Mouse (Mus musculus) MEL (cell line): ENCODE measurements at regions not wholly inside any gene's neighbourhood (a gene's known extent, or its start where the extent isn't known, plus 50 kb on each side); places are given as distances from the start of the nearest gene placed in this dataset.

Source experiments
- DNase-seq: peaks from one replicate; pipeline ENCODE4 v3.0.0; 2011; ENCODE audit warnings: low read depth, low spot score
- H3K27ac ChIP-seq: 2 replicates; pipeline ENCODE4 v1.5.1; 2012; ENCODE audit warnings: low read depth, mild to moderate bottlenecking, control low read depth, low read length, moderate library complexity; ENCODE audit not compliant: control insufficient read depth
- H3K27me3 ChIP-seq, 2 experiments: fragments of 150-350 bp in 1 of 2; sonication (generic) in 1 of 2; 2 replicates each; pipeline ENCODE4 v1.6.1; 2012; ENCODE audit warnings: low read length in 2 of 2, mild to moderate bottlenecking in 2 of 2, improper control_type of control experiment in 1 of 2, moderate library complexity in 1 of 2; ENCODE audit not compliant: insufficient read depth in 2 of 2, control insufficient read depth in 1 of 2
- H3K36me3 ChIP-seq, 2 experiments: 2 replicates each; pipeline ENCODE4 v1.6.1; 2012 to 2014; ENCODE audit warnings: low read length in 2 of 2, improper control_type of control experiment in 1 of 2, inconsistent platforms in 1 of 2, mild to moderate bottlenecking in 1 of 2; ENCODE audit not compliant: insufficient read depth in 2 of 2, control insufficient read depth in 1 of 2
- H3K4me1 ChIP-seq, 2 experiments: fragments of 150-350 bp in 1 of 2; sonication (generic) in 1 of 2; 2 replicates each; pipeline ENCODE4 v1.6.1; 2012; ENCODE audit warnings: low read length in 2 of 2, improper control_type of control experiment in 1 of 2, mild to moderate bottlenecking in 1 of 2; ENCODE audit not compliant: insufficient read depth in 2 of 2, control insufficient read depth in 1 of 2
- H3K4me3 ChIP-seq, 2 experiments: fragments of 150-350 bp in 1 of 2; sonication (generic) in 1 of 2; 2 replicates each; pipeline ENCODE4 v1.5.1; 2012; ENCODE audit warnings: low read depth in 2 of 2, low read length in 2 of 2, mild to moderate bottlenecking in 2 of 2, moderate library complexity in 2 of 2, control low read depth in 1 of 2, improper control_type of control experiment in 1 of 2; ENCODE audit not compliant: control insufficient read depth in 1 of 2, insufficient read depth in 1 of 2
- H3K79me2 ChIP-seq: 2 replicates; pipeline ENCODE4 v1.6.1; 2012; ENCODE audit warnings: mild to moderate bottlenecking, low read length, moderate library complexity; ENCODE audit not compliant: control insufficient read depth, poor library complexity, insufficient read depth
- H3K9ac ChIP-seq: 2 replicates; pipeline ENCODE4 v1.6.1; 2012; ENCODE audit warnings: low read depth, mild to moderate bottlenecking, control low read depth, low read length, moderate library complexity; ENCODE audit not compliant: control insufficient read depth, poor library complexity, severe bottlenecking
- H3K9me3 ChIP-seq: fragments of 150-350 bp; sonication (generic); replicated peaks from 2 replicates; pipeline ENCODE4 v1.6.1; 2012; ENCODE audit warnings: mild to moderate bottlenecking, low read length, improper control_type of control experiment, moderate library complexity; ENCODE audit not compliant: insufficient read depth
- CHD1 ChIP-seq: IDR thresholded peaks from 2 replicates; pipeline ENCODE4 v1.6.1; 2012; ENCODE audit warnings: low read depth, mild to moderate bottlenecking, inconsistent platforms, low read length, improper control_type of control experiment
- CHD2 ChIP-seq: IDR thresholded peaks from 2 replicates; pipeline ENCODE4 v1.6.1; 2011; ENCODE audit warnings: low read length, improper control_type of control experiment
- CTCF ChIP-seq, 3 experiments: IDR thresholded peaks in 2 of 3; conservative IDR thresholded peaks in 1 of 3; 2 replicates each; pipeline ENCODE4 v1.5.1; 2011 to 2012; ENCODE audit warnings: low read length in 3 of 3, low read depth in 2 of 3, mild to moderate bottlenecking in 2 of 3, improper control_type of control experiment in 1 of 3, inconsistent platforms in 1 of 3, mixed read lengths in 1 of 3, moderate library complexity in 1 of 3; ENCODE audit not compliant: control insufficient read depth in 1 of 3, insufficient read depth in 1 of 3, poor library complexity in 1 of 3, severe bottlenecking in 1 of 3
- E2F4 ChIP-seq: IDR thresholded peaks from 2 replicates; pipeline ENCODE4 v1.6.1; 2011; ENCODE audit warnings: low read depth, low read length, improper control_type of control experiment, borderline replicate concordance
- EP300 ChIP-seq, 2 experiments: IDR thresholded peaks; 2 replicates each; pipeline ENCODE4 v1.6.1; 2011; ENCODE audit warnings: improper control_type of control experiment in 2 of 2, low read length in 2 of 2, low read depth in 1 of 2, mild to moderate bottlenecking in 1 of 2
- ETS1 ChIP-seq: IDR thresholded peaks from 2 replicates; pipeline ENCODE4 v1.6.1; 2012; ENCODE audit warnings: low read depth, mild to moderate bottlenecking, inconsistent platforms, low read length, improper control_type of control experiment, moderate library complexity
- HCFC1 ChIP-seq: IDR thresholded peaks from 2 replicates; pipeline ENCODE4 v1.6.1; 2012; ENCODE audit warnings: low read depth, mild to moderate bottlenecking, inconsistent platforms, low read length, improper control_type of control experiment, moderate library complexity
- JUND ChIP-seq: IDR thresholded peaks from 2 replicates; pipeline ENCODE4 v1.6.1; 2011; ENCODE audit warnings: low read depth, mild to moderate bottlenecking, improper control_type of control experiment, low read length
- MAFK ChIP-seq: IDR thresholded peaks from 2 replicates; pipeline ENCODE4 v1.6.1; 2011; ENCODE audit warnings: low read depth, mild to moderate bottlenecking, low read length, improper control_type of control experiment, borderline replicate concordance
- MYB ChIP-seq: IDR thresholded peaks from 2 replicates; pipeline ENCODE4 v1.6.1; 2011; ENCODE audit warnings: mild to moderate bottlenecking, low read depth, low read length, improper control_type of control experiment
- MYC ChIP-seq: IDR thresholded peaks from 2 replicates; pipeline ENCODE4 v1.6.1; 2011; ENCODE audit warnings: low read depth, mild to moderate bottlenecking, low read length, improper control_type of control experiment, moderate library complexity
- NELFE ChIP-seq: IDR thresholded peaks from 2 replicates; pipeline ENCODE4 v1.6.1; 2011; ENCODE audit warnings: low read depth, low read length, improper control_type of control experiment
- POLR2A ChIP-seq, 2 experiments: IDR thresholded peaks; 2 replicates each; pipeline ENCODE4 v1.6.1; 2011 to 2012; ENCODE audit warnings: low read length in 2 of 2, mild to moderate bottlenecking in 2 of 2, control low read depth in 1 of 2, improper control_type of control experiment in 1 of 2, low read depth in 1 of 2, moderate library complexity in 1 of 2; ENCODE audit not compliant: control insufficient read depth in 1 of 2, insufficient read depth in 1 of 2, poor library complexity in 1 of 2
- RAD21 ChIP-seq: IDR thresholded peaks from 2 replicates; pipeline ENCODE4 v1.6.1; 2011; ENCODE audit warnings: mild to moderate bottlenecking, low read depth, low read length, improper control_type of control experiment
- RCOR1 ChIP-seq: IDR thresholded peaks from 2 replicates; pipeline ENCODE4 v1.6.1; 2012; ENCODE audit warnings: low read depth, mild to moderate bottlenecking, inconsistent platforms, low read length, improper control_type of control experiment
- SIN3A ChIP-seq: IDR thresholded peaks from 2 replicates; pipeline ENCODE4 v1.6.1; 2012; ENCODE audit warnings: low read length, improper control_type of control experiment, inconsistent platforms
- TAL1 ChIP-seq: IDR thresholded peaks from 2 replicates; pipeline ENCODE4 v1.6.1; 2012; ENCODE audit warnings: mild to moderate bottlenecking, inconsistent platforms, low read length, moderate library complexity, mixed read lengths
- TBP ChIP-seq: IDR thresholded peaks from 2 replicates; pipeline ENCODE4 v1.8.0; 2011; ENCODE audit warnings: low read depth, low read length, improper control_type of control experiment
- TCF12 ChIP-seq: IDR thresholded peaks from 2 replicates; pipeline ENCODE4 v1.6.1; 2014; ENCODE audit warnings: low read depth, mild to moderate bottlenecking, inconsistent platforms, low read length, improper control_type of control experiment, moderate library complexity
- UBTF ChIP-seq: IDR thresholded peaks from 2 replicates; pipeline ENCODE4 v1.6.1; 2012; ENCODE audit warnings: low read depth, mild to moderate bottlenecking, inconsistent platforms, low read length, improper control_type of control experiment, moderate library complexity, borderline replicate concordance; ENCODE audit not compliant: insufficient read depth
- USF1 ChIP-seq: IDR thresholded peaks from 2 replicates; pipeline ENCODE4 v1.6.1; 2014; ENCODE audit warnings: low read depth, mild to moderate bottlenecking, inconsistent platforms, low read length, improper control_type of control experiment, moderate library complexity
- ZKSCAN1 ChIP-seq: IDR thresholded peaks from 2 replicates; pipeline ENCODE4 v1.6.1; 2012; ENCODE audit warnings: low read depth, mild to moderate bottlenecking, inconsistent platforms, low read length, improper control_type of control experiment, moderate library complexity
- ZMIZ1 ChIP-seq: IDR thresholded peaks from 2 replicates; pipeline ENCODE4 v1.6.1; 2012; ENCODE audit warnings: low read depth, mild to moderate bottlenecking, inconsistent platforms, low read length, improper control_type of control experiment, moderate library complexity
- ZNF384 ChIP-seq: IDR thresholded peaks from 2 replicates; pipeline ENCODE4 v1.6.1; 2012; ENCODE audit warnings: low read depth, mild to moderate bottlenecking, inconsistent platforms, low read length, improper control_type of control experiment

- Histone ChIP-seq H3K4me3 (no peak overlapping the region), H3K9me3 (no peaks in the 10 kb centered on the region), H3K79me2 (no peaks in the 10 kb centered on the region), H3K27ac (no peak overlapping the region), H3K27me3 (no peaks in the 10 kb centered on the region), H3K9ac (no peak overlapping the region), H3K4me1 (no peaks in the 10 kb centered on the region), H3K36me3 (no peaks in the 10 kb centered on the region)
- DNase-seq, result no peak
- no peak for TF ChIP-seq SIN3A
- TF ChIP-seq NELFE, result no peak
- no peak for TF ChIP-seq HCFC1
- TF ChIP-seq CTCF (IDR thresholded peaks at IDR 0.05 in 2 of 3, conservative IDR thresholded peaks at IDR 0.05 in 1 of 3; ENCODE audit: control insufficient read depth in 1 of 3, insufficient read depth in 1 of 3, low read depth in 2 of 3, low read length in 3 of 3, poor library complexity in 1 of 3, severe bottlenecking in 1 of 3), result no peak
- no peak for TF ChIP-seq TCF12
- TF ChIP-seq RCOR1, result no peak
- no peak for TF ChIP-seq ZNF384
- no peak for TF ChIP-seq RAD21
- TF ChIP-seq JUND, result no peak
- no peak for TF ChIP-seq MYB
- TF ChIP-seq TAL1, result no peak
- no peak for TF ChIP-seq ZKSCAN1
- TF ChIP-seq TBP, result no peak
- no peak for TF ChIP-seq POLR2A (IDR thresholded peaks at IDR 0.05; ENCODE audit: control insufficient read depth in 1 of 2, insufficient read depth in 1 of 2, low read depth in 1 of 2, low read length in 2 of 2, poor library complexity in 1 of 2)
- TF ChIP-seq MYC, result no peak
- no peak for TF ChIP-seq ZMIZ1
- TF ChIP-seq EP300 (IDR thresholded peaks at IDR 0.05; ENCODE audit: low read depth in 1 of 2, low read length in 2 of 2), result no peak
Measured at GRCm38 (mm10) chr2:53723231-53723630, 362.1 kb downstream of the Rprm start.

- no peak for DNase-seq
- Histone ChIP-seq H3K4me1 (no peaks in the 10 kb centered on the region), H3K27ac (no peak overlapping the region)
- TF ChIP-seq MYC, result no peak
- no peak for TF ChIP-seq MYB
- TF ChIP-seq CHD2, result no peak
- no peak for TF ChIP-seq JUND
- TF ChIP-seq E2F4, result no peak
- no peak for TF ChIP-seq POLR2A (IDR thresholded peaks at IDR 0.05; ENCODE audit: control insufficient read depth in 1 of 2, insufficient read depth in 1 of 2, low read depth in 1 of 2, low read length in 2 of 2, poor library complexity in 1 of 2)
- no peak for TF ChIP-seq ZMIZ1
- TF ChIP-seq MAFK, result no peak
- TF ChIP-seq CHD1, result no peak
- no peak for TF ChIP-seq USF1
- TF ChIP-seq ETS1, result no peak
- no peak for TF ChIP-seq UBTF
- TF ChIP-seq CTCF (IDR thresholded peaks at IDR 0.05 in 2 of 3, conservative IDR thresholded peaks at IDR 0.05 in 1 of 3; ENCODE audit: control insufficient read depth in 1 of 3, insufficient read depth in 1 of 3, low read depth in 2 of 3, low read length in 3 of 3, poor library complexity in 1 of 3, severe bottlenecking in 1 of 3), result no peak
- TF ChIP-seq, all 39 proteins: peak for 0
- Histone ChIP-seq H3K27me3 (no peaks in the 10 kb centered on the region), H3K9me3 (no peaks in the 10 kb centered on the region), H3K36me3 (no peaks in the 10 kb centered on the region), H3K79me2 (no peaks in the 10 kb centered on the region), H3K4me3 (no peak overlapping the region), H3K9ac (no peak overlapping the region)
Measured at GRCm38 (mm10) chr2:53728693-53729092, 356.7 kb downstream of the Rprm start.
